Comparison of ENCODE assay signal across 8 mouse cellular contexts in the genomic region with DNA sequence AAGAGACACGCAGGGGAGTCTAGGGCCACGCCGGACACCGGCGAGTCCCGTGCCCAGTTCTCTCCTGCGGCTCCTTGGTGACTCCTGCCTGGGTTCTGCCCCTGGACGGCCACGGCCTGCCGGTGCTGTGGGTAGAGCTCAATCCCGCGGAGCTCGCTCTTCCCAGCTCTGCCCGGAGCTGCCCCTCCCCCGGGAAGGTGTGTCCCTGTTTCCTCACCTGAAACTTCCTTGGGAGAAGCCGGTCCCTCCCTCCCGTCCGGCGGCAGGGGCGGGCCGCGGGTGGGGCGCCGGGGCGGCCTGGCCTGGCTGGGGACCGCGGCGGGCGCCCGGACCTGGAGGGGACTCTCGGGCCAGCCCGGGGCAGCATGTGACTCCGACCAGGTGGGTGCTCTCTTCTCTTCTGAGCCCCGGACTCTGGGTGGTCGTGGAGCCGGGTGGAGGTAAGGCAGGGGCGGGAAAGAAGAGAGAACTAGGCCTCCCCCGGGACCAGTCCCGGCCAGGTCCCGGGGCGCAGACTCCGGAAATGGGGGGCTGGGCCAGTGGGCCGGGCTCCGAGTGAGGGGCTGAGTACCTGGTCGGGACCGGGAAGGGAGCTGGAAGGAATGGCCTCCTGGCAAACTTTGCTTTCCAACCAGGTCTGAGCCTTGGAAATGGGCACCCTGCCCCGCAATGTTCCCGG. TPM values are rescaled to one million over a fixed set of nuclear protein-coding genes. Genes with fewer than 3 reads are reported as not detected.
A peak's percentile ranks its signal among the peaks of the same experiment; 100 is the strongest.
DNase-seq lines count a peak whose midpoint lies in the region; ATAC-seq and TF ChIP-seq lines count a peak whose summit lies in the region.

A gene (plus strand): TSS at position 220 of the 679 bp plus-strand sequence.

- no peak for DNase-seq in cerebellum, adult 9-10 months
- DNase-seq in heart, embryonic 10.5 days (ENCODE audit: low spot score) = no peak
- DNase-seq in kidney, adult 8-10 months = peak; percentile 91
- DNase-seq in ovary, postnatal 10 days (ENCODE audit: low spot score) = peak; percentile 44
- DNase-seq in yolk sac, embryonic 10.5 days (ENCODE audit: low spot score) = peak; percentile 86

- under 1% methylated on average over 41 of the region's 48 CpGs for WGBS in heart, embryonic 10.5 days
- WGBS in lung, embryonic 16.5 days = under 1% methylated on average over 42 of the region's 48 CpGs

- peak; percentile 59; the same call in 1 of the 2 replicates for ATAC-seq in cerebellum, adult (ENCODE audit: insufficient number of reproducible peaks, low FRiP score, low TSS enrichment)
- peak; percentile 88 for ATAC-seq in lung, embryonic 16.5 days (ENCODE audit: low read depth)

- H3K4me1 ChIP-seq in cortical plate, adult 2 months (ENCODE audit: control insufficient read depth, insufficient read depth, low read length) = no peaks in the 10 kb centered on the region
- peaks cover 17% of the 10 kb centered on the region for H3K4me1 ChIP-seq in heart, embryonic 10.5 days
- H3K4me1 ChIP-seq in lung, embryonic 16.5 days (replicated peaks; ENCODE audit: control insufficient read depth, insufficient read depth, low read length) = peaks cover 14% of the 10 kb centered on the region

- no peak for TF ChIP-seq CTCF in cortical plate, adult 2 months (IDR thresholded peaks at IDR 0.05; ENCODE audit: extremely low read depth, insufficient read depth, low read length)

- peak within 1 kb of the TSS; percentile 95 for H3K9ac ChIP-seq in lung, embryonic 16.5 days (ENCODE audit: low read length)

- no peaks in the 10 kb centered on the region for H3K36me3 ChIP-seq in heart, embryonic 10.5 days
- 0 out of 2 replicates have a peak, but pooled peaks cover 2% of the 10 kb centered on the region for H3K36me3 ChIP-seq in lung, embryonic 16.5 days (ENCODE audit: control insufficient read depth, insufficient read depth, low read length)

- peak within 1 kb of the TSS; percentile 16 for H3K4me3 ChIP-seq in cortical plate, adult 2 months (ENCODE audit: insufficient read depth, low read length)
- peak within 1 kb of the TSS; percentile 89 for H3K4me3 ChIP-seq in heart, embryonic 10.5 days
- H3K4me3 ChIP-seq in lung, embryonic 16.5 days (ENCODE audit: low read length) = peak within 1 kb of the TSS; percentile 82

- no peaks in the 10 kb centered on the region for H3K9me3 ChIP-seq in heart, embryonic 10.5 days
- no peaks in the 10 kb centered on the region for H3K9me3 ChIP-seq in lung, embryonic 16.5 days (ENCODE audit: control insufficient read depth, low read length)

- H3K27ac ChIP-seq in cortical plate, adult 2 months (ENCODE audit: insufficient read depth, low read length) = no peak within 1 kb of the TSS
- H3K27ac ChIP-seq in heart, embryonic 10.5 days = peak within 1 kb of the TSS; percentile 91
- peak within 1 kb of the TSS; percentile 93 for H3K27ac ChIP-seq in lung, embryonic 16.5 days (ENCODE audit: low read length)

- peaks cover 5% of the 10 kb centered on the region; the same call in 1 of the 2 replicates for H3K27me3 ChIP-seq in heart, embryonic 10.5 days (ENCODE audit: insufficient read depth, poor library complexity, severe bottlenecking)
- no peaks in the 10 kb centered on the region for H3K27me3 ChIP-seq in lung, embryonic 16.5 days (ENCODE audit: control insufficient read depth, insufficient read depth, low read depth, low read length)

- no peak for TF ChIP-seq POLR2A in cortical plate, adult 2 months (IDR thresholded peaks at IDR 0.05; ENCODE audit: extremely low read depth, insufficient read depth, low read length)

- H3K4me2 ChIP-seq in lung, embryonic 16.5 days (ENCODE audit: low read depth, low read length) = peak within 1 kb of the TSS; percentile 81

RNA-seq across cellular contexts. Expression of the gene that starts here (rescaled TPM):
- 2.4 and 2.8 TPM in 2 replicates for polyA plus RNA-seq in cortical plate, adult 2 months (2012; rRNA removed)
- 6.8 and 7.8 TPM in 2 replicates for polyA plus RNA-seq in heart, embryonic 10.5 days (2016; fragmentation: Nextera tagmentation; extraction: Ambion mirVana)
- 23.3 and 25.0 TPM in 2 replicates for polyA plus RNA-seq in lung, embryonic 16.5 days (2015; fragmentation: Nextera tagmentation; extraction: Ambion mirVana)

Comparison
In these comparisons a context has a peak if more than half of its experiments do, and no peak if none do; other contexts are left out.
1. DNase-seq: peak in kidney, adult 8-10 months (2 of 2), ovary, postnatal 10 days (single experiment) and yolk sac, embryonic 10.5 days (single experiment); none in cerebellum, adult 9-10 months (single experiment) and heart, embryonic 10.5 days (single experiment).
2. H3K4me3 ChIP-seq: peak in every context shown above with its lines; median percentile 89 in heart, embryonic 10.5 days; 82 in lung, embryonic 16.5 days; 16 in cortical plate, adult 2 months.